Mouse (Mus musculus) erythroblast, embryonic 14.5 days (primary cell): ENCODE results near the gene Kcnv2. TPM values are rescaled to one million over a fixed set of nuclear protein-coding genes. Genes with fewer than 3 reads are reported as not detected.

Experiments
- H3K27me3 ChIP-seq: 2 replicates; pipeline ENCODE4 v1.6.1; 2012; ENCODE audit warnings: inconsistent platforms; ENCODE audit not compliant: control insufficient read depth
- H3K36me3 ChIP-seq: 2 replicates; pipeline ENCODE4 v1.6.1; 2012; ENCODE audit warnings: mild to moderate bottlenecking, inconsistent platforms; ENCODE audit not compliant: control insufficient read depth
- H3K4me1 ChIP-seq: 2 replicates; pipeline ENCODE4 v1.6.1; 2012; ENCODE audit warnings: inconsistent platforms; ENCODE audit not compliant: control insufficient read depth
- H3K4me3 ChIP-seq: replicated peaks from 2 replicates; pipeline ENCODE3; 2012; ENCODE audit warnings: moderate library complexity, mild to moderate bottlenecking, inconsistent platforms
- H3K9me3 ChIP-seq: 2 replicates; pipeline ENCODE4 v1.6.1; 2012; ENCODE audit warnings: low read length, inconsistent platforms, mixed read lengths; ENCODE audit not compliant: control insufficient read depth
- GATA1 ChIP-seq: IDR thresholded peaks from 2 replicates; pipeline ENCODE4 v1.6.1; 2012; ENCODE audit warnings: low read length, inconsistent platforms, mixed read lengths
- TAL1 ChIP-seq: IDR thresholded peaks from 3 replicates; pipeline ENCODE4 v1.6.1; 2012; ENCODE audit warnings: low read length, inconsistent platforms, mixed read lengths
- polyA plus RNA-seq: library from polyadenylated mRNA; stranded (reverse); fragments of >175 nt; gene quantifications from 2 replicates; pipeline ENCODE4 v1.2.3, GENCODE M21; 2012

Gene Kcnv2
- polyA plus RNA-seq, 1 experiment = not detected

DNA sequence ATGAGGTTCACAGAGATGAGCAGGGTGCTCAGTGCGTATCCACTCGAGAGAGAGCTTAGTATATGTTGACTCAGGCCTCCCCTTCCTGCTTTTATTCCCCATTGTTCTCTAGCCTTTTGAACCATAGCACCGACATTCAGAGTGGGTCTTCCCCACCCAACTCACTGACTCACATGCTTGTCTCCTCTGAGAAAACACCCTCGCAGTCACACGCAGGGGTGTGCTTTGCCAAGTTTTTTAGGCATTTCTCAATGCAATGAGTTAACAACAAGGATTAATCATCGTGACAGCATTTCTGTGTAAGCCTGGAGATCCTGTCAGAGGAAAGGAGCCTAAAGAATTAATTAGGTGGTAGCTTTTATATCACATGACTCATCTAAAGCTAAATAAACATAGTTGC lies 29.3 kb downstream of the Kcnv2 start:
- TF ChIP-seq GATA1 (no peak), TAL1 (no peak)
- H3K4me3 ChIP-seq = no peak overlapping the region
- no peaks in the 10 kb centered on the region for H3K4me1 ChIP-seq
- no peaks in the 10 kb centered on the region for H3K27me3 ChIP-seq
- peaks cover 2% of the 10 kb centered on the region; the same call in 1 of the 2 replicates for H3K9me3 ChIP-seq
- no peaks in the 10 kb centered on the region for H3K36me3 ChIP-seq

DNA sequence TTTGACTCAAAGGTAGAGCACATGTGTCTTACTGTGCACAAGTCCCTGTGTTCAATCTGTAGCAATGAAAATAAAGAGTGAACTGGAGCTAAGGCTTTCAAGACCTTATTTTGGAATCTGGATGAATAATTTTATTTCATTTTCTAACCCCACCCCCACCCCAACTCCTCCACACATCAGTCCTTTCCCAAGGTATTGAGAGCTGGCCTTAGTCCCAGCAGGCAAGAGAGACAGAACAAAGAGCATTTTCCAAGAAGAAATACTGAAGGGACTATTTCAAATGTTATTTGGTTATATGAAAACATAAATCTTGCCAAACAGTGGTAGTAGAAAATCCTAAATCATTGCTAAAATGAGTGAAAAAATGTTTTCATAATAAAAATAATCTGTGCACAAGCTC lies 38.0 kb downstream of the Kcnv2 start:
- TF ChIP-seq GATA1 = no peak
- no peak for TF ChIP-seq TAL1
- Histone ChIP-seq H3K27me3 (no peaks in the 10 kb centered on the region), H3K4me3 (no peak overlapping the region), H3K9me3 (peaks cover 2% of the 10 kb centered on the region; the same call in 1 of the 2 replicates), H3K36me3 (no peaks in the 10 kb centered on the region), H3K4me1 (no peaks in the 10 kb centered on the region)

DNA sequence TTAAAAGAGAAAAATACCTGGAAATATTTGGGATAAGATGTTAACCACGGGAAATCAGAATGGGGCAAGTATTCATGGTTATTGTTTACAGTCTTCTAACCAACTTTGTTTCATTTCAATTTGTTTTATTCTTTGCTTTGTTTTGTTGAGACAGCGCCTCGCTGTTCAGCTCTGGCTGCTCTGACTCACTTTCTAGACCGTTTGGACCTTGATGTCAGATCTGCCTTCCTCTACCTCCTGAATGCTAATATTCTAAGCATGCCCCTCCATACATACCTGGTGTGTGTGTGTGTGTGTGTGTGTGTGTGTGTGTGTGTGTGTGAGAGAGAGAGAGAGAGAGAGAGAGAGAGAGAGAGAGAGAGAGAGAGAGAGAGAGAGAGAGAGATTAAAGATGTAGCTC lies 41.5 kb downstream of the Kcnv2 start:
- no peaks in the 10 kb centered on the region for H3K9me3 ChIP-seq
- H3K36me3 ChIP-seq = no peaks in the 10 kb centered on the region
- no peaks in the 10 kb centered on the region for H3K27me3 ChIP-seq
- no peak for TF ChIP-seq GATA1
- TF ChIP-seq TAL1 = no peak
- H3K4me1 ChIP-seq = no peaks in the 10 kb centered on the region
- H3K4me3 ChIP-seq = no peak overlapping the region

DNA sequence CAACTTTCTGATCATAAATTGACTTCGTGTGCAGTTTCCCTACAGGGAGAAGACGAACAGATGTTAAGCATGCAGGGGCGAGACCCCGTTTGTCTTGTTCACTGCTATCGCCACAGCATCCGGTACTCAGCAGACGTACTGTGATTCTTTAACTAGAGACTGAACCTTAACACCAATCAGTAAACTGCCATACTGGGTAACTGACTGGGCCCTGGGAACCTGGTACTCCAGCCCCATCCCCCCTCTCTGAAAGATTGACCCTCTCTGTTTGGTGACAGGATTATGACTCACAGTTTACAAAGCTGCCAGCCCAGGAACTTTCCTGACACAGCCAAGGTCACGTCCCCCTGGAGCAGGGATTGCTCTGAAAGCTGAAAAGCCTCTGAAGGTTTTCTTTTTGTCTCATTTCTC lies 42.1 kb downstream of the Kcnv2 start:
- Histone ChIP-seq H3K4me1 (no peaks in the 10 kb centered on the region), H3K9me3 (no peaks in the 10 kb centered on the region), H3K4me3 (no peak overlapping the region), H3K36me3 (no peaks in the 10 kb centered on the region), H3K27me3 (no peaks in the 10 kb centered on the region)
- TF ChIP-seq GATA1 (no peak), TAL1 (no peak)

DNA sequence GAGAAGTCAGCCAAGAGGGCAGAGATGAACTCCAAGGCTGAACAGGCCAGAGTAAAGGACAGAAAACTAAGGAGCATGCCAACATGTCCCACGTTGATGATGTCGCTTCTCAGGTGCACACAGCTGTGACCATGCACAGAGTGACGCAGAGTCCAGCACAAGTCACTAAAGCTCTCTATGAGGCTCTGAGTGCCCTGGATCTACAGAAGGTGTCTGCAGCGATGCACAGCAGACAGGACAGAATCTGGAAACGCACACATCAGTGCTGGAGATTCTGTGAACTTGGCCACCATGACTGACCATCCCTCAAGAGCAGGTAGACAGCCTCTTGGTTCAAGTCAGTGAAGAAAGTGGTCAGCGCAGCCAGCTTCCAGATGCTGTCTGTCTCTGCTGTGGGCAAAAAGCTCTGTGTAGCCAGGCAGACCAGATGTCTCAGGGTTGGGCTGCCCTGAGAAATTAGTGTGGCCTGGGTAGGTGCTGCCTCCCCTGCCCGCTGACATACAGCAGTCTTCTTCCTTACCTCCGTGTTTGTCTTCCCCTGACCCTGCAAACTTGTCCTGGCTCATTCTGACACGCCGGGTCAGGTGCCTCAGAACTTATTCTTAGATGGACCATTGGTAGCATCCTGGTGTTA lies 43.8 kb downstream of the Kcnv2 start:
- Histone ChIP-seq H3K27me3 (no peaks in the 10 kb centered on the region), H3K4me1 (no peaks in the 10 kb centered on the region), H3K9me3 (no peaks in the 10 kb centered on the region), H3K4me3 (no peak overlapping the region), H3K36me3 (no peaks in the 10 kb centered on the region)
- TF ChIP-seq GATA1 (no peak), TAL1 (no peak)

DNA sequence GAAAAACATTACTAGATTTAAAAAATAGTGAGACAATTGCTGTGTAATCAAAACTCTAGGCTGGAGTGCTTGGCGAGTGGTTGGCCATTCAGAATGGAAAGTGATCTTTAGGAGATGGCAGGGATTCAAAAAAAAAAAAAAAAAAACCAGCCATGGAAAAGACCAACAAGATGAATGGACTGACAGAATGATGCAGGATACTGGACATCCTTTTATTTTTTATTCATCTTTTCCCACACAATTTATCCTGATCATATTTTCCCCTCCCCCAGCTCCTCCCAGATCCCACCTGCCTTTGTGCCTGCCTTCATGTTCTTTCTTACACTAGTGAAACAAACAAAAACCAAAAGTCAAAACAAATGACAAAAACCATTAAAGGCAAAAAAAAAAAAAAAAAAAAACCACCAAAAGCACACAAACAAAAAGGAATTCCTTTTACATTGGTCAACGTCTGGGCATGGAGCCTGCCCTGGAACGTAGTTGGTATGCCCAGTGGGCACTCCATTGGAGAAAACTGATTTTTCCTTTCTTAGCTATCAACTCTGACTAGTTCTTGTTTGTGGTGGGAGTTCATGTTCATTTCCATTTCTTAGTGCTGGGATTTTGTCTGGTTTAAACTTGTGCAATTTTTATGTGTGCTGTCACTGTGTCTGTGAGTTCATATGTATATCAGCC lies 47.2 kb downstream of the Kcnv2 start:
- H3K4me1 ChIP-seq = no peaks in the 10 kb centered on the region
- TF ChIP-seq GATA1 = no peak
- TF ChIP-seq TAL1 = no peak
- no peaks in the 10 kb centered on the region for H3K27me3 ChIP-seq
- no peaks in the 10 kb centered on the region for H3K36me3 ChIP-seq
- no peak overlapping the region for H3K4me3 ChIP-seq
- no peaks in the 10 kb centered on the region for H3K9me3 ChIP-seq

DNA sequence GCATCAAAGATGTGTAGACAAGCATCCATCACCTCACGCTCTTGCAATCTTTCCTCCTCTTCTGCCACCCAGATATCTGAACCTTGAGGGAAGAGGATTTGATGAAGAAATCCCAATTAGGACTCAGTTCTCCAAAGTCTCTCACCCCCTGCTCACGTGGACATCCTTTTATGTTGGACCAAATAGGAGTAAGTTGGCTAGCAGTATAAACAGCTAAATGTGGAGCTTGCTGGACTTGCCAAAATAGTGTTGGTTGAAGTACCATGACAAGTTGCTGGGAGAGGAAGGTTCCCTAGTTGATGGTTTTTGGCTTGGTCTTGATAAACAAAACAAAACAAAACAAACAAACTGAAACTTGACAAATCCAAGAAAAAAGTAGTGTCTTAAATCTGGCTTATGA lies 47.8 kb downstream of the Kcnv2 start:
- Histone ChIP-seq H3K4me1 (no peaks in the 10 kb centered on the region), H3K27me3 (no peaks in the 10 kb centered on the region), H3K9me3 (no peaks in the 10 kb centered on the region), H3K36me3 (no peaks in the 10 kb centered on the region), H3K4me3 (no peak overlapping the region)
- TF ChIP-seq GATA1 (no peak), TAL1 (no peak)

DNA sequence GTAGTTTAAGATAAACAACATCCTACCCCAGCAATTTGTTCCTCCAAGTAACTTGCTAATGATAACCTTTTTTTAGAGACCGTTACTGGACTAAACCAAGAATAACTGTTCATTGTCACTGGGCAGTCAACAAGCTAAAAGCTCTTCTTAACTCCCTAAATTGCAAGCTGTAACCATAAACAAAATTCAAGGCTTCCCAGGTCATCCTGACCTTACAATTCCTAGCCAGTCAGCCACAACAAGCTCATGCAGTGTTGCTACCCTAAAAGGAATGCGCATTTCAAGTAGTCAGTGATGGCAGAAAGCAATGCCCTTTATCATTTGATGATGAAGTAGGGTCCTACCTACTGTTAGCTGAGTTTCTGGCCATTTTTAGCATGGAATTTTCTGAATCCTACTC lies 48.4 kb downstream of the Kcnv2 start:
- TF ChIP-seq GATA1 (no peak), TAL1 (no peak)
- Histone ChIP-seq H3K9me3 (no peaks in the 10 kb centered on the region), H3K4me1 (no peaks in the 10 kb centered on the region), H3K27me3 (no peaks in the 10 kb centered on the region), H3K36me3 (no peaks in the 10 kb centered on the region), H3K4me3 (no peak overlapping the region)

DNA sequence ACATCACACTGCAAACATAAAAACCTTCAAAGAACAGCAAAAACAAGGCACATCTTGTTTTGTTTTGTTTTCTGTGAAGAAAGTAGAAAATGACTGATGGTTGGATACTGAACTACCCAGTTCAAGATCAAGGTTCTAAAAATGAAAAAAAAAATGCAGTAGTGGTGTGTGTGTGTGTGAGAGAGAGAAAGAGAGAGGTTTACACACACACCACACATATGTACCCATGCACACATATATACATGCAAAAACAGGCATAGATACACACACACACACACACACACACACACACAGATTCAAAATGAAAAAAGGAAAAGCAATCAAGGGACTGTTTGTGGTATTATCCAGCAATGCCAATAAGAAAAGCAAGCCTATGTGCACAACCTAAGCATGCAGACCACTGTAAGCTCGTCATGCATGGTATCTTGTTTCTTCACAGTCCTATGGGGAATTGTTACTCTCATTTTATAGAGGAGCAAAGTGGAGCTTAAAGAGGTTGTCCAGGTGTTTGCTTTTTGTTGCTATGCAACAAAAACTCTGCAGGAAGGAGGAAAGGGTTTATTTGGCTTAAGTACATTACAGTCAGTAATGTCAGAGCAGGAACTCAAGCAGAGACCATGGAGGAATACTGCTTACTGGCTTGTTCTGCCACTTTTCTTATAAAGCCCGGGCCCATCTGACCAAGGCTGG lies 57.5 kb downstream of the Kcnv2 start:
- H3K4me3 ChIP-seq = no peak overlapping the region
- H3K36me3 ChIP-seq = no peaks in the 10 kb centered on the region; the same call in 1 of the 2 replicates
- no peak for TF ChIP-seq GATA1
- TF ChIP-seq TAL1 = no peak
- no peaks in the 10 kb centered on the region for H3K9me3 ChIP-seq
- H3K27me3 ChIP-seq = no peaks in the 10 kb centered on the region
- no peaks in the 10 kb centered on the region for H3K4me1 ChIP-seq
